Mouse (Mus musculus) activated CD4-positive, CD25-positive, alpha-beta regulatory T cell, adult 4 months (primary cell): Measurements from ENCODE around the gene Mup12. TPM values are rescaled to one million over a fixed set of nuclear protein-coding genes. Genes with fewer than 3 reads are reported as not detected.
"Not testable (repeated sequence)": the region's sequence is repeated elsewhere in the genome, so short reads cannot be mapped to it uniquely, and the experiment has no call there.

Source experiments
- ATAC-seq: one replicate; pipeline ENCODE4 v1.8.0; 2017
- polyA plus RNA-seq, 2 experiments: library from polyadenylated mRNA; unstranded; fragments of 100-300 nt; shearing (Covaris generic); gene quantifications; one replicate each; pipeline ENCODE4 v1.2.1; 2017

Mup12 gene
- polyA plus RNA-seq: not detected

DNA sequence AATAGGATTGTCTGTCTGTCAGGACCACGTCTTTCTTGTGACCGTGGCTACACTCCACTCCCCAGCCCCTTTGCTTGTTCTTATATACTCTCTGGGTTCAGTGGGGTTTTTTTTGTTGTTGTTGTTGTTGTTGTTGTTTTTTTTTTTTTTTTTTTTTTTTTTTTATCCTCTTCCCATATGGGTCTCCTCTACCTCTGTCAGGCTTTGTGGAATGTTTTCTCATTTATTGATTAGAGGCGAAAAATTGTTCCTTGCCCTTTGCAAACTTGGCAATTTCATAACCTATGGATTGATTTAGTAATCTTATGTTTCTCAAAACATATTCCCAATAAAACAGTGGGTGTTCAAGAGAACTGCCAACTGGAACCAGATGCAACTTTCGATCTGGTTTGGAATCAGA, at the start of gene Mup12:
Mup12 (minus strand) TSS at position 101 of the 400 bp plus-strand sequence.
- ATAC-seq: not testable (repeated sequence)

Other genes starting within 250 kb of the Mup12 start
- not detected for gene Mup1, start 239.4 kb downstream of the Mup12 start, polyA plus RNA-seq
- gene Mup10, start 159.1 kb downstream of the Mup12 start, polyA plus RNA-seq: not detected
- gene Mup11, start 78.9 kb downstream of the Mup12 start, polyA plus RNA-seq: not detected
- not detected for gene Mup22, start 80.1 kb upstream of the Mup12 start, polyA plus RNA-seq